ENCODE assay signal across 12 mouse cellular contexts in genomic region chr17:31038381-31038780, GRCm38 (mm10). TPM values are rescaled to one million over a fixed set of nuclear protein-coding genes. Genes with fewer than 3 reads are reported as not detected.
A peak's percentile ranks its signal among the peaks of the same experiment; 100 is the strongest.
DNase-seq lines count a peak whose midpoint lies in the region; ATAC-seq and TF ChIP-seq lines count a peak whose summit lies in the region.
"Had no signal": no experiment of that assay in that cellular context is flagged by ENCODE, and none has a peak within 500 bp of the region (broad histone marks: within the 10 kb centered on the region; RNA-seq: fewer than 3 reads in every experiment).

No protein-coding gene starts in this region.

- no peak for ATAC-seq in activated CD4-positive, CD25-positive, alpha-beta regulatory T cell, adult 4 months
- ATAC-seq: intestine, embryonic 16.5 days; midbrain, embryonic 13.5 days had no signal

- no peak overlapping the region for H3K4me3 ChIP-seq in left cerebral cortex, adult 2 months
- H3K4me3 ChIP-seq: limb, embryonic 13.5 days; midbrain, embryonic 13.5 days had no signal

- no peak overlapping the region for H3K27ac ChIP-seq in left cerebral cortex, adult 2 months
- H3K27ac ChIP-seq: limb, embryonic 13.5 days; midbrain, embryonic 13.5 days had no signal

- intact Hi-C loops in left cerebral cortex, adult 2 months (cut with DNase I) = no loop called here

- DNase-seq in layer of hippocampus, adult 11-12 months (ENCODE audit: low spot score) = peak; percentile 79
- DNase-seq in layer of hippocampus, adult 9-10 months (ENCODE audit: low spot score) = no peak
- DNase-seq in 416B (ENCODE audit: low read depth) = peak; percentile 57
- DNase-seq in adrenal gland, postnatal 36 days = peak; percentile 28 to 62
- DNase-seq in kidney, postnatal 25 days = peak; percentile 37 to 54
- no peak for DNase-seq in left cerebral cortex, adult 2 months (ENCODE audit: extremely low spot score in 1 of 2, low spot score in 2 of 2)
- no peak for DNase-seq in cerebellum, adult 11 months
- DNase-seq: thymus, postnatal 36 days had no signal

- TF ChIP-seq CTCF in left cerebral cortex, adult 2 months (IDR thresholded peaks at IDR 0.05) = no peak

RNA-seq across cellular contexts. Expression of gene Abcg1, which starts 19.1 kb away (rescaled TPM):
- total RNA-seq in adrenal gland, postnatal 36 days (2021) = 10 to 100 TPM; 10.0 to 12.7 TPM
- total RNA-seq in left cerebral cortex, adult 2 months (2021) = 10 to 100 TPM; 76.5 to 77.6 TPM
- polyA plus RNA-seq in activated CD4-positive, CD25-positive, alpha-beta regulatory T cell, adult 4 months (2017; shearing (Covaris generic)) = 100 to 1,000 TPM; 104 to 116 TPM

Comparison
In these comparisons a context has a peak if more than half of its experiments do, and no peak if none do; other contexts are left out.
1. DNase-seq: peak in layer of hippocampus, adult 11-12 months (single experiment), 416B (single experiment), adrenal gland, postnatal 36 days (2 of 2) and kidney, postnatal 25 days (2 of 2); none in layer of hippocampus, adult 9-10 months (single experiment), left cerebral cortex, adult 2 months (0 of 2) and cerebellum, adult 11 months (single experiment).
2. RNA of gene Abcg1, which starts 19.1 kb away (total RNA-seq): 76.5 to 77.6 TPM in left cerebral cortex, adult 2 months; 10.0 to 12.7 TPM in adrenal gland, postnatal 36 days; every median in the first group is over 4 times any median in the second.